Mouse (Mus musculus) stomach, embryonic 16.5 days (tissue): ENCODE results near the gene Pus10. TPM values are rescaled to one million over a fixed set of nuclear protein-coding genes. Genes with fewer than 3 reads are reported as not detected.
A peak's percentile ranks its signal among the peaks of the same experiment; 100 is the strongest.
"Not testable (repeated sequence)": the region's sequence is repeated elsewhere in the genome, so short reads cannot be mapped to it uniquely, and the experiment has no call there.

Experiments used
- ATAC-seq: fragments of 200-750 bp; cut with Nextera tagmentation; 2 replicates; pipeline ENCODE4 v1.8.0; 2017; ENCODE audit warnings: moderate number of reproducible peaks, moderate TSS enrichment; ENCODE audit not compliant: insufficient read depth, low FRiP score
- H3K27ac ChIP-seq: fragments of 300-500 bp; sonication (generic); 2 replicates; pipeline ENCODE4 v1.5.1; 2014; ENCODE audit warnings: low read length
- H3K27me3 ChIP-seq: fragments of 300-500 bp; sonication (generic); 2 replicates; pipeline ENCODE4 v1.6.1; 2014; ENCODE audit warnings: low read length, control low read depth, mixed read lengths; ENCODE audit not compliant: control insufficient read depth, insufficient read depth
- H3K36me3 ChIP-seq: fragments of 300-500 bp; sonication (generic); 2 replicates; pipeline ENCODE4 v1.6.1; 2014; ENCODE audit warnings: low read length; ENCODE audit not compliant: control insufficient read depth, insufficient read depth
- H3K4me1 ChIP-seq: fragments of 300-500 bp; sonication (generic); 2 replicates; pipeline ENCODE4 v1.6.1; 2014; ENCODE audit warnings: low read length, control low read depth, mixed read lengths; ENCODE audit not compliant: control insufficient read depth, insufficient read depth
- H3K4me2 ChIP-seq: fragments of 300-500 bp; sonication (generic); 2 replicates; pipeline ENCODE4 v1.6.1; 2014; ENCODE audit warnings: low read depth, low read length, mixed read lengths
- H3K4me3 ChIP-seq: fragments of 300-500 bp; sonication (generic); replicated peaks from 2 replicates; pipeline ENCODE4 v1.5.1; 2014; ENCODE audit warnings: mild to moderate bottlenecking, low read length
- H3K9ac ChIP-seq: fragments of 300-500 bp; sonication (generic); 2 replicates; pipeline ENCODE4 v1.6.1; 2014; ENCODE audit warnings: low read length
- H3K9me3 ChIP-seq: fragments of 300-500 bp; sonication (generic); replicated peaks from 2 replicates; pipeline ENCODE4 v1.6.1; 2016; ENCODE audit warnings: low read length, control low read depth; ENCODE audit not compliant: control insufficient read depth
- WGBS: fragments of 180-500 bp; shearing (Covaris S2); extraction: QIAGEN DNeasy Blood & Tissue Kit; methylation state at CpG from one replicate; pipeline ENCODE4 v1.1.7; 2014; 5-methylcytosine and 5-hydroxymethylcytosine counted together
- polyA plus RNA-seq: library from polyadenylated mRNA; unstranded; fragments of >200 nt; fragmentation: Nextera tagmentation; extraction: Ambion mirVana; gene quantifications from 2 replicates; pipeline ENCODE4 v1.2.1, GENCODE M21; 2015

The Pus10 gene
- polyA plus RNA-seq, 1 experiment from 2014 or later, result 24.4 TPM

- Histone ChIP-seq H3K9ac (no peak overlapping the region), H3K4me2 (no peak overlapping the region), H3K4me1 (no peaks in the 10 kb centered on the region), H3K9me3 (no peaks in the 10 kb centered on the region), H3K27ac (no peak overlapping the region), H3K27me3 (no peaks in the 10 kb centered on the region), H3K36me3 (0 out of 2 replicates have a peak, but pooled peaks cover 5% of the 10 kb centered on the region), H3K4me3 (no peak overlapping the region)
- 93% methylated on average over 2 of the region's 2 CpGs for WGBS
- no peak for ATAC-seq
Measured at GRCm38 (mm10) chr11:23762635-23763034, 97.2 kb downstream of the Pus10 start.

GRCm38 (mm10) chr11:23767369-23767768 lies 101.9 kb downstream of the Pus10 start:
- not testable (repeated sequence) for H3K9me3 ChIP-seq, H3K36me3 ChIP-seq, H3K27me3 ChIP-seq, H3K4me1 ChIP-seq, H3K4me3 ChIP-seq, ATAC-seq, H3K9ac ChIP-seq, H3K27ac ChIP-seq, H3K4me2 ChIP-seq
- 81% methylated on average over 4 of the region's 5 CpGs for WGBS

- Histone ChIP-seq H3K9ac (no peak overlapping the region), H3K4me1 (0 out of 2 replicates have a peak, but pooled peaks cover 3% of the 10 kb centered on the region), H3K4me3 (no peak overlapping the region), H3K4me2 (no peak overlapping the region), H3K27me3 (no peaks in the 10 kb centered on the region), H3K9me3 (no peaks in the 10 kb centered on the region), H3K36me3 (no peaks in the 10 kb centered on the region), H3K27ac (no peak overlapping the region)
- WGBS, result 48% methylated on average over 1 of the region's 1 CpGs
- no peak for ATAC-seq
Measured at GRCm38 (mm10) chr11:23767928-23768327, 102.5 kb downstream of the Pus10 start.

- no peaks in the 10 kb centered on the region for H3K36me3 ChIP-seq
- H3K4me2 ChIP-seq, result no peak overlapping the region
- peaks cover 5% of the 10 kb centered on the region; the same call in 1 of the 2 replicates for H3K9me3 ChIP-seq
- no peak overlapping the region for H3K27ac ChIP-seq
- H3K9ac ChIP-seq, result no peak overlapping the region
- no peaks in the 10 kb centered on the region for H3K27me3 ChIP-seq
- no peak overlapping the region for H3K4me3 ChIP-seq
- ATAC-seq, result no peak
- H3K4me1 ChIP-seq, result 0 out of 2 replicates have a peak, but pooled peaks cover 3% of the 10 kb centered on the region
Measured at GRCm38 (mm10) chr11:23769033-23769432, 103.6 kb downstream of the Pus10 start.

- no peak for ATAC-seq
- Histone ChIP-seq H3K4me1 (0 out of 2 replicates have a peak, but pooled peaks cover 3% of the 10 kb centered on the region), H3K27me3 (no peaks in the 10 kb centered on the region), H3K4me2 (peak overlapping the region; percentile 82), H3K4me3 (peak overlapping the region; percentile 83), H3K9me3 (peaks cover 5% of the 10 kb centered on the region; the same call in 1 of the 2 replicates), H3K9ac (peak overlapping the region; percentile 78), H3K36me3 (no peaks in the 10 kb centered on the region), H3K27ac (peak overlapping the region; percentile 94)
- whole genome bisulfite sequencing, result under 1% methylated on average over 25 of the region's 25 CpGs
Measured at GRCm38 (mm10) chr11:23769686-23770509, 104.4 kb downstream of the Pus10 start.

GRCm38 (mm10) chr11:23770510-23770759 lies 105.0 kb downstream of the Pus10 start:
- peaks cover 5% of the 10 kb centered on the region; the same call in 1 of the 2 replicates for H3K9me3 ChIP-seq
- H3K36me3 ChIP-seq, result no peaks in the 10 kb centered on the region
- whole genome bisulfite sequencing, result under 1% methylated on average over 24 of the region's 24 CpGs
- no peaks in the 10 kb centered on the region for H3K27me3 ChIP-seq
- H3K4me1 ChIP-seq, result 0 out of 2 replicates have a peak, but pooled peaks cover 3% of the 10 kb centered on the region
- H3K27ac ChIP-seq, result peak overlapping the region; percentile 94
- peak overlapping the region; percentile 83 for H3K4me3 ChIP-seq
- no peak for ATAC-seq
- H3K9ac ChIP-seq, result peak overlapping the region; percentile 78
- peak overlapping the region; percentile 82 for H3K4me2 ChIP-seq

- ATAC-seq, result peak; percentile 92
- peak within 1 kb of the TSS; percentile 78 for H3K9ac ChIP-seq
- H3K27ac ChIP-seq, result peak within 1 kb of the TSS; percentile 94
- peak within 1 kb of the TSS; percentile 82 for H3K4me2 ChIP-seq
- WGBS, result under 1% methylated on average over 87 of the region's 88 CpGs
- H3K36me3 ChIP-seq, result no peaks in the 10 kb centered on the region
- no peaks in the 10 kb centered on the region for H3K27me3 ChIP-seq
- H3K9me3 ChIP-seq, result peaks cover 5% of the 10 kb centered on the region; the same call in 1 of the 2 replicates
- H3K4me3 ChIP-seq, result peak within 1 kb of the TSS; percentile 83
- H3K4me1 ChIP-seq, result 0 out of 2 replicates have a peak, but pooled peaks cover 3% of the 10 kb centered on the region
Measured at GRCm38 (mm10) chr11:23770760-23771506, 105.5 kb downstream of the Pus10 start, which contains the start of gene Rel. Gene Rel (minus strand): TSS chr11:23770970.

GRCm38 (mm10) chr11:23771507-23772097 lies 106.1 kb downstream of the Pus10 start:
- WGBS, result 6% methylated on average over 21 of the region's 21 CpGs
- no peak; the same call in 1 of the 2 replicates for ATAC-seq
- peak overlapping the region; percentile 78 for H3K9ac ChIP-seq

More at GRCm38 (mm10) chr11:23771507-23772097, 106.1 kb downstream of the Pus10 start:
- H3K4me2 ChIP-seq, result peak overlapping the region; percentile 82
- no peaks in the 10 kb centered on the region for H3K36me3 ChIP-seq
- no peaks in the 10 kb centered on the region for H3K27me3 ChIP-seq
- 0 out of 2 replicates have a peak, but pooled peaks cover 3% of the 10 kb centered on the region for H3K4me1 ChIP-seq
- peak overlapping the region; percentile 94 for H3K27ac ChIP-seq
- H3K9me3 ChIP-seq, result peaks cover 5% of the 10 kb centered on the region; the same call in 1 of the 2 replicates
- H3K4me3 ChIP-seq, result peak overlapping the region; percentile 83
